Mouse (Mus musculus) spleen, adult 2 months (tissue): ENCODE results near the gene Xab2.

ENCODE experiments used
- CTCF ChIP-seq: fragments of 200-500 bp; IDR thresholded peaks from 2 replicates; pipeline ENCODE4 v1.5.1; 2011; ENCODE audit warnings: mild to moderate bottlenecking, inconsistent platforms; ENCODE audit not compliant: insufficient read depth, insufficient read length, insufficient replicate concordance; ENCODE audit errors: extremely low read depth
- POLR2A ChIP-seq: fragments of 200-500 bp; IDR thresholded peaks from 2 replicates; pipeline ENCODE4 v1.6.1; 2011; ENCODE audit warnings: low read depth, low read length, inconsistent platforms

- TF ChIP-seq CTCF (no peak), POLR2A (peak; percentile 81)
Measured at GRCm38 (mm10) chr8:3630647-3631477, 9.7 kb upstream of the Xab2 start, which contains the start of gene Stxbp2.
